Mouse (Mus musculus) thymus, adult 2 months (tissue): ENCODE data around the gene Gm10309. TPM values are rescaled to one million over a fixed set of nuclear protein-coding genes. Genes with fewer than 3 reads are reported as not detected.
"Not testable (repeated sequence)": the region's sequence is repeated elsewhere in the genome, so short reads cannot be mapped to it uniquely, and the experiment has no call there.

ENCODE experiments used
- DNase-seq: peaks from one replicate; pipeline ENCODE4 v3.0.0; 2021
- H3K27ac ChIP-seq: fragments of 200-500 bp; 2 replicates; pipeline ENCODE4 v1.5.1; 2012; ENCODE audit warnings: low read length, control low read depth; ENCODE audit not compliant: control insufficient read depth, insufficient read depth
- H3K27me3 ChIP-seq: fragments of 200-500 bp; 2 replicates; pipeline ENCODE4 v1.6.1; 2012; ENCODE audit warnings: mild to moderate bottlenecking, low read length, moderate library complexity, mixed read lengths; ENCODE audit not compliant: control insufficient read depth, insufficient read depth
- H3K36me3 ChIP-seq: fragments of 200-500 bp; 2 replicates; pipeline ENCODE4 v1.6.1; 2012; ENCODE audit warnings: mild to moderate bottlenecking, low read length, moderate library complexity; ENCODE audit not compliant: control insufficient read depth, insufficient read depth
- H3K4me1 ChIP-seq: fragments of 200-500 bp; replicated peaks from 2 replicates; pipeline ENCODE4 v1.6.1; 2012; ENCODE audit warnings: low read length; ENCODE audit not compliant: control insufficient read depth, insufficient read depth
- H3K4me3 ChIP-seq: fragments of 200-500 bp; 2 replicates; pipeline ENCODE4 v1.5.1; 2012; ENCODE audit warnings: mild to moderate bottlenecking, low read length, control low read depth, moderate library complexity; ENCODE audit not compliant: control insufficient read depth, insufficient read depth
- CTCF ChIP-seq: fragments of 200-500 bp; IDR thresholded peaks from 2 replicates; pipeline ENCODE4 v1.5.1; 2012; ENCODE audit warnings: mild to moderate bottlenecking, control low read depth, low read length, moderate library complexity, borderline replicate concordance; ENCODE audit not compliant: control insufficient read depth, poor library complexity, insufficient read depth; ENCODE audit errors: extremely low read depth
- POLR2A ChIP-seq: fragments of 200-500 bp; IDR thresholded peaks from 2 replicates; pipeline ENCODE4 v1.6.1; 2012; ENCODE audit warnings: mild to moderate bottlenecking, low read length, control low read depth, moderate library complexity; ENCODE audit not compliant: control insufficient read depth, poor library complexity, insufficient read depth; ENCODE audit errors: extremely low read depth
- WGBS: fragments of 180-500 bp; shearing (Covaris S2); methylation state at CpG from one replicate; pipeline ENCODE4 v1.1.7; 2018; 5-methylcytosine and 5-hydroxymethylcytosine counted together
- polyA plus RNA-seq: library from polyadenylated mRNA; depleted of rRNA; stranded (reverse); fragments of >200 nt; gene quantifications from 2 replicates; pipeline ENCODE4 v1.2.3, GENCODE M21; 2012

The Gm10309 gene
- polyA plus RNA-seq, 1 experiment, result not detected

DNA sequence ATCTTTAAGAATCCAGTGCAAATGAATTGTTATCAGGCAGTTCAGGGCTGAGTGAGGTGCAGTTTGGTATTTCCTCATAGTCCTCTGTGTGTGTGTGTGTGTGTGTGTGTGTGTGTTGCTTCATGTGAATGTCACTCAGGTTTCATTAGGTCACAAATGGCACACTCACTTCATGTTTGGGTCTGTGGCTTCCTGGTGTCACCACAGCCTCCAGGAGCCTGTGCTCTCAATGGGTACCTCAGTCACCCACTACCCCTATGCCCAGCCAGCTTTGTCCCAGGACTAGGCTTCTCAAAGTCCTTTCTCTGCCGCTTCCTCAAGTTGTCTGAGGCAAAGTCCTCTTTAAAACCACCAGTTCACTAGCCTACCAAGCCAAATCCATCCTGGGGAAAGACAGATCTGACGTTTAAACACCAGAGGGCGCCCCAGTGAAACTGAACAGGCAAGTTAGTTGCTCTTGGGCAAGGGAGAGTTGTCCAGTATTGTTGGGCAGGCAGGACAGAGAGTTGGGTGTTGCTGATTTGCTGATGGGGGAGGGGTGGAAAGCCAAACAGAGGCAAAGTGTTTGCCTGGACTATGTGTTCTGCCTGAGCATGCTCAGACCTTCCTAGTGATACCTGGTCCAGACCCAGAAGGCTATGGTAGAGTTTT is 20.8 kb downstream of the Gm10309 start:
- Histone ChIP-seq H3K27me3 (no peaks in the 10 kb centered on the region), H3K27ac (no peak overlapping the region), H3K4me3 (no peak overlapping the region), H3K36me3 (no peaks in the 10 kb centered on the region), H3K4me1 (no peaks in the 10 kb centered on the region)
- DNase-seq, result peak; percentile 66
- 4% methylated on average over 3 of the region's 3 CpGs for WGBS
- TF ChIP-seq POLR2A (no peak), CTCF (no peak)

DNA sequence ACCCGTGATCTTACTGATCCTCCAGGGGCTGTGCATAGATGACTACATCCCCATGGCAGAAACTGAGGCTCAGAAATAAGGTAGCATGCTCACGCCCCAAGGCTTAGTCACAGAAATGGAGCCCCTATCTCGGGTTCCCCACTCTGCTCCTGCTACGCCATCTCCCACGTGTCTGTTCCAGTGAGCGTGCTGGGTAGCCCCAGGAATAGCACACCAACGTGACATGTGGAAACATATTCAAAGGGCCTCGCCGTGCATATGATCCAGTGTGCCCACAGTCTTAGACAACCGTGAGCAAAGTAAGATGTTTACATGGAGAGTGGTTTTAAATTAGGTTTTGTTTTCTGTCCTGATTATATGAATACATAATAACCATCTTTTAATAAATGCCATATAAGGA is 22.4 kb downstream of the Gm10309 start:
- Histone ChIP-seq H3K4me1 (no peaks in the 10 kb centered on the region), H3K27me3 (no peaks in the 10 kb centered on the region), H3K4me3 (no peak overlapping the region), H3K27ac (no peak overlapping the region), H3K36me3 (no peaks in the 10 kb centered on the region)
- TF ChIP-seq CTCF, result no peak
- TF ChIP-seq POLR2A, result no peak
- 95% methylated on average over 10 of the region's 10 CpGs for WGBS
- no peak for DNase-seq

DNA sequence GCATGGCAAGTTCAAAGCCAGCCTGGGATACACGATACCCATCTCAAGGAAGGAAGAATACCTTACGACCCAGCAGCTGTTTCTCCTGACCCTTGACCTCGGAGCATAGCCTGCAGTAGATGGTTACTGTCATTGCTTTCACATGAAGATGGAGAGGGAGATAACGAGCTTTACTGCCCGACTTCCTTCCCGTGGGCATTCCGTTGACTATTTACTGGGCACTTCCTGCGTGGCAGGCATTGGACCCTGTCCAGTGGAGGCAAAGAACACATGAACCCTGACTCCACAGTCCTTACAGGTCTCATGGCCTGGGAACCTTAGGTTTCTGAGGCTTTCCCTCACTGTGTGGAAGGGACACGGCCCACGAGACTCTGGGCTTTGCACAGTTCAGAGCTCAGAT is 25.6 kb downstream of the Gm10309 start:
- H3K36me3 ChIP-seq, result no peaks in the 10 kb centered on the region
- H3K27ac ChIP-seq, result no peak overlapping the region
- no peak overlapping the region for H3K4me3 ChIP-seq
- no peaks in the 10 kb centered on the region for H3K27me3 ChIP-seq
- no peaks in the 10 kb centered on the region for H3K4me1 ChIP-seq
- no peak for TF ChIP-seq POLR2A
- no peak for TF ChIP-seq CTCF
- DNase-seq, result no peak
- WGBS, result 56% methylated on average over 10 of the region's 10 CpGs

DNA sequence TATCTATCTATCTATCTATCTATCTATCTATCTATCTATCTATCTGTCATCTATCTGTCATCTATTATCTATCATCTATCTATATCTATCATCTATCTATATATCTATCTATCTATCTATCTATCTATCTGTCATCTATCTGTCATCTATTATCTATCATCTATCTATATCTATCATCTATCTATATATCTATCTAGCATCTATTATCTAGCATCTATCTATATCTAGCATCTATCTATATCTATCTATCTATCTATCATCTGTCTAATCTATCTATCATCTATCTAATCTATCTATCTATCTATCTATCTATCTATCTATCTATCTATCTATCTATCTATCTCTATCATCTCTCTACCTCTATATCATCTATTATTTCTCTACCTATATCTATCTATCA is 27.6 kb downstream of the Gm10309 start:
- not testable (repeated sequence) for H3K27me3 ChIP-seq, H3K36me3 ChIP-seq, H3K27ac ChIP-seq, H3K4me3 ChIP-seq, H3K4me1 ChIP-seq, DNase-seq

DNA sequence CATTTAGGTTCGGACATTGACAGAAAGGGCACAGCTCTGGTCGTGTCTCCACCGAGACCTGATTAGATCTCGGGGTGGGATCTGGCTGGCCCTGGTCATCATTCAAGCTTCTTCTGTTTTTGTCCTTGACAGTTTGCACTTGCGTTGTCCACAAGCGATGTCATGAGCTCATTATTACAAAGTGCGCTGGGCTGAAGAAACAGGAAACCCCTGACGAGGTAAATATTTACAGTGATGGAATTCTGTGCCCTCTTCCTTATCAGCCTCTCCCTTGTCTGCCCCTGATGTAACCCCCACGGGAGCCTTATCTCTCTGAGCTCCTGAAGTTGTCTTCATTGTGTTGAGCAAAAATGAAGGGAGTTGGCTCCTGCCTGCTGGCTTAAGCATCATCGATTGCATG is 28.4 kb downstream of the Gm10309 start:
- Histone ChIP-seq H3K4me1 (no peaks in the 10 kb centered on the region), H3K4me3 (no peak overlapping the region), H3K27me3 (no peaks in the 10 kb centered on the region), H3K27ac (no peak overlapping the region), H3K36me3 (no peaks in the 10 kb centered on the region)
- TF ChIP-seq POLR2A, result no peak
- WGBS, result 94% methylated on average over 10 of the region's 10 CpGs
- no peak for DNase-seq

DNA sequence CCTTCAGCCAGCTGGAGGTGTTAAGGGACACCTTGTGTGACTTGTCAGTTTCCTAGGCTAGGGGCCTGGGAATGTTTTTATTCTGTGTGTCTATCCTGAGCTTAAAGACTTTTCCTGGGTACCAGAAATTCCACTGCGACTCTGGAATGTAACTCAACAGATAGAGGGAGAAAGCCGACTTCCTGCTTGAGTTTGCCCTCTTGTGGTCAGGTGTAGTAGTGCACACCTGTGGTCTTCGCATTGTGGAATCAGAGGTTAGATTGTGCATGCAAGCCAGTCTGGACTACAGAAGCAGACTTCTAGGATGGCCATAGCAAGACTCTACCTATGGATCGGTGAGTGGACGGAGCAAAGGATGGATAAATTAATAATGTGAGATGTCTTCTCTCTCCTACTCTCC is 33.3 kb downstream of the Gm10309 start:
- no peaks in the 10 kb centered on the region for H3K4me1 ChIP-seq
- H3K27me3 ChIP-seq, result no peaks in the 10 kb centered on the region
- H3K27ac ChIP-seq, result no peak overlapping the region
- no peaks in the 10 kb centered on the region for H3K36me3 ChIP-seq
- peak; percentile 63 for DNase-seq
- 69% methylated on average over 5 of the region's 5 CpGs for WGBS
- TF ChIP-seq CTCF (no peak), POLR2A (no peak)
- H3K4me3 ChIP-seq, result no peak overlapping the region

DNA sequence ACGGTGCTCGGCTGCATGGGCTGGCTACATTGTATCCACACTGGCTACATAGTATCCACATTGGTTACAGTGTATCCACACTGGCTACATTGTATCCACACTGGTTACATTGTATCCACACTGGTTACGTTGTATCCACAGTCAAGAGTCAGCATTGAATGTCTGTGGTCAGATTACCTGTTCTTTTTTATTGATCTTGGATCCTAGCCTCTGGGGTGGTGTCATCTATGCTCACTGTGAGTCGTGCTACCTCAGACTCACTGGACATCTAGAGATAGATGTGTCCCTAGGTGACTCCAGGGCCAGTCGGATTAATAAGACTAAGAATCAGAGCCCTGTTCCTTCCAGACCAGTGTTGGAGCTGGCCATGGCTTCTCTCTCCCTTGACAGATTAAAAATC is 34.9 kb downstream of the Gm10309 start:
- TF ChIP-seq CTCF (no peak), POLR2A (no peak)
- no peaks in the 10 kb centered on the region for H3K36me3 ChIP-seq
- no peaks in the 10 kb centered on the region for H3K4me1 ChIP-seq
- no peak for DNase-seq
- no peak overlapping the region for H3K4me3 ChIP-seq
- no peak overlapping the region for H3K27ac ChIP-seq
- H3K27me3 ChIP-seq, result no peaks in the 10 kb centered on the region
- 93% methylated on average over 5 of the region's 5 CpGs for WGBS
